Mouse (Mus musculus) urinary bladder, postnatal 10 days (tissue): ENCODE data around the gene Olfr1535.
A peak's percentile ranks its signal among the peaks of the same experiment; 100 is the strongest.

Experiments used
- DNase-seq: peaks from one replicate; pipeline ENCODE4 v3.0.0; 2022; ENCODE audit warnings: low spot score

The Olfr1535 gene

GRCm38 (mm10) chr13:21559793-21560192 lies at the start of gene Olfr1535:
Gene Olfr1535, minus strand, starts transcription at chr13:21559893.
- no peak for DNase-seq

- DNase-seq, result no peak
Observed at GRCm38 (mm10) chr13:21591618-21592017, 31.9 kb upstream of the Olfr1535 start.

GRCm38 (mm10) chr13:21581659-21582058 lies 22.0 kb upstream of the Olfr1535 start, which contains the start of gene Olfr1364:
Gene Olfr1364, minus strand, starts transcription at chr13:21581759.
- DNase-seq, result no peak

- no peak for DNase-seq
Observed at GRCm38 (mm10) chr13:21550416-21551110, 9.1 kb downstream of the Olfr1535 start.

GRCm38 (mm10) chr13:21549487-21549886 lies 10.2 kb downstream of the Olfr1535 start:
- DNase-seq, result no peak

GRCm38 (mm10) chr13:21542708-21543107 lies 17.0 kb downstream of the Olfr1535 start, which contains the start of gene Olfr1366:
Gene Olfr1366, minus strand, starts transcription at chr13:21542808.
- no peak for DNase-seq

GRCm38 (mm10) chr13:21530781-21531201 lies 28.9 kb downstream of the Olfr1535 start, which contains the start of gene Zkscan8:
Gene Zkscan8, minus strand, starts transcription at chr13:21531120.
- peak; percentile 24 for DNase-seq

GRCm38 (mm10) chr13:21530136-21530535 lies 29.6 kb downstream of the Olfr1535 start:
- DNase-seq, result no peak

GRCm38 (mm10) chr13:21506221-21506649 lies 53.5 kb downstream of the Olfr1535 start:
- peak; percentile 16 for DNase-seq
